Mouse (Mus musculus) lung, embryonic 15.5 days (tissue): ENCODE data around the gene Cnnm4. TPM values are rescaled to one million over a fixed set of nuclear protein-coding genes. Genes with fewer than 3 reads are reported as not detected.

Experiments used
- ATAC-seq: fragments of 200-750 bp; cut with Nextera tagmentation; 2 replicates; pipeline ENCODE4 v1.8.0; 2017; ENCODE audit warnings: moderate number of reproducible peaks, borderline replicate concordance; ENCODE audit not compliant: low FRiP score, low TSS enrichment; ENCODE audit errors: extremely low read depth
- H3K27ac ChIP-seq: fragments of 300-500 bp; sonication (generic); 2 replicates; pipeline ENCODE4 v1.5.1; 2015; ENCODE audit warnings: moderate library complexity, mild to moderate bottlenecking, inconsistent platforms
- H3K27me3 ChIP-seq: fragments of 300-500 bp; sonication (generic); 2 replicates; pipeline ENCODE4 v1.6.1; 2015; ENCODE audit warnings: inconsistent platforms
- H3K36me3 ChIP-seq: fragments of 300-500 bp; sonication (generic); 2 replicates; pipeline ENCODE4 v1.6.1; 2015; ENCODE audit warnings: inconsistent platforms
- H3K4me1 ChIP-seq: fragments of 300-500 bp; sonication (generic); 2 replicates; pipeline ENCODE4 v1.6.1; 2015; ENCODE audit warnings: inconsistent platforms
- H3K4me2 ChIP-seq: fragments of 300-500 bp; sonication (generic); 2 replicates; pipeline ENCODE4 v1.6.1; 2015; ENCODE audit warnings: inconsistent platforms, mild to moderate bottlenecking, moderate library complexity
- H3K4me3 ChIP-seq: fragments of 300-500 bp; sonication (generic); 2 replicates; pipeline ENCODE4 v1.5.1; 2015; ENCODE audit warnings: mild to moderate bottlenecking, inconsistent platforms
- H3K9ac ChIP-seq: fragments of 300-500 bp; sonication (generic); 2 replicates; pipeline ENCODE4 v1.6.1; 2015; ENCODE audit warnings: inconsistent platforms
- H3K9me3 ChIP-seq: fragments of 300-500 bp; sonication (generic); 2 replicates; pipeline ENCODE4 v1.6.1; 2016; ENCODE audit warnings: inconsistent platforms
- WGBS: fragments of 180-500 bp; shearing (Covaris S2); methylation state at CpG from one replicate; pipeline ENCODE4 v1.1.7; 2015; 5-methylcytosine and 5-hydroxymethylcytosine counted together
- polyA plus RNA-seq: library from polyadenylated mRNA; unstranded; fragments of >200 nt; fragmentation: Nextera tagmentation; extraction: Ambion mirVana; gene quantifications from 2 replicates; pipeline ENCODE4 v1.2.1, GENCODE M21; 2015

The Cnnm4 gene
- polyA plus RNA-seq, 1 experiment from 2014 or later, result 12.5 TPM

- Histone ChIP-seq H3K36me3 (no peaks in the 10 kb centered on the region), H3K4me2 (peak overlapping the region; percentile 86), H3K4me3 (no peak overlapping the region), H3K4me1 (peaks cover 62% of the 10 kb centered on the region), H3K9me3 (no peaks in the 10 kb centered on the region), H3K27me3 (no peaks in the 10 kb centered on the region), H3K27ac (peak overlapping the region; percentile 25; the same call in 1 of the 2 replicates), H3K9ac (0 out of 2 replicates have a peak overlapping the region, but pooled peaks have one; percentile 1)
- 40% methylated on average over 8 of the region's 8 CpGs for WGBS
- ATAC-seq, result no peak
These were observed 4.2 kb downstream of the Cnnm4 start for GRCm38 (mm10) chr1:36475480-36476110.

GRCm38 (mm10) chr1:36476426-36476825 is 5.0 kb downstream of the Cnnm4 start:
- Histone ChIP-seq H3K4me1 (peaks cover 58% of the 10 kb centered on the region), H3K4me2 (no peak overlapping the region), H3K27me3 (no peaks in the 10 kb centered on the region), H3K9me3 (no peaks in the 10 kb centered on the region), H3K36me3 (no peaks in the 10 kb centered on the region), H3K4me3 (no peak overlapping the region), H3K27ac (no peak overlapping the region), H3K9ac (no peak overlapping the region)
- no peak for ATAC-seq
- 61% methylated on average over 7 of the region's 7 CpGs for WGBS

GRCm38 (mm10) chr1:36478343-36478795 is 6.9 kb downstream of the Cnnm4 start:
- H3K9ac ChIP-seq, result no peak overlapping the region
- WGBS, result 40% methylated on average over 2 of the region's 2 CpGs
- no peaks in the 10 kb centered on the region for H3K27me3 ChIP-seq
- H3K27ac ChIP-seq, result no peak overlapping the region
- no peaks in the 10 kb centered on the region for H3K9me3 ChIP-seq
- no peak for ATAC-seq
- no peak overlapping the region for H3K4me2 ChIP-seq
- H3K4me3 ChIP-seq, result no peak overlapping the region
- H3K4me1 ChIP-seq, result peaks cover 41% of the 10 kb centered on the region
- H3K36me3 ChIP-seq, result no peaks in the 10 kb centered on the region

GRCm38 (mm10) chr1:36479903-36480899 is 8.8 kb downstream of the Cnnm4 start:
- WGBS, result 78% methylated on average over 12 of the region's 12 CpGs
- ATAC-seq, result no peak
- H3K9me3 ChIP-seq, result no peaks in the 10 kb centered on the region
- peaks cover 23% of the 10 kb centered on the region for H3K4me1 ChIP-seq
- H3K4me3 ChIP-seq, result no peak overlapping the region
- H3K36me3 ChIP-seq, result no peaks in the 10 kb centered on the region
- no peak overlapping the region for H3K9ac ChIP-seq
- H3K4me2 ChIP-seq, result no peak overlapping the region
- no peak overlapping the region for H3K27ac ChIP-seq
- H3K27me3 ChIP-seq, result no peaks in the 10 kb centered on the region

- H3K4me2 ChIP-seq, result no peak overlapping the region
- H3K9ac ChIP-seq, result no peak overlapping the region
- no peaks in the 10 kb centered on the region for H3K36me3 ChIP-seq
- H3K27ac ChIP-seq, result no peak overlapping the region
- H3K4me1 ChIP-seq, result no peaks in the 10 kb centered on the region
- no peaks in the 10 kb centered on the region for H3K27me3 ChIP-seq
- H3K9me3 ChIP-seq, result no peaks in the 10 kb centered on the region
- no peak overlapping the region for H3K4me3 ChIP-seq
- WGBS, result 67% methylated on average over 4 of the region's 4 CpGs
- no peak for ATAC-seq
These were observed 12.4 kb downstream of the Cnnm4 start for GRCm38 (mm10) chr1:36483825-36484224.

- no peaks in the 10 kb centered on the region for H3K4me1 ChIP-seq
- 55% methylated on average over 7 of the region's 7 CpGs for WGBS
- H3K9ac ChIP-seq, result no peak overlapping the region
- H3K27ac ChIP-seq, result no peak overlapping the region
- no peaks in the 10 kb centered on the region for H3K27me3 ChIP-seq
- H3K4me2 ChIP-seq, result no peak overlapping the region
- no peaks in the 10 kb centered on the region for H3K36me3 ChIP-seq
- no peaks in the 10 kb centered on the region for H3K9me3 ChIP-seq
- ATAC-seq, result no peak
- no peak overlapping the region for H3K4me3 ChIP-seq
These were observed 13.7 kb downstream of the Cnnm4 start for GRCm38 (mm10) chr1:36485080-36485479.

- Histone ChIP-seq H3K4me1 (0 out of 2 replicates have a peak, but pooled peaks cover under 1% of the 10 kb centered on the region), H3K9me3 (no peaks in the 10 kb centered on the region), H3K9ac (no peak overlapping the region), H3K4me3 (no peak overlapping the region), H3K4me2 (no peak overlapping the region), H3K36me3 (no peaks in the 10 kb centered on the region), H3K27me3 (no peaks in the 10 kb centered on the region), H3K27ac (no peak overlapping the region)
- ATAC-seq, result no peak
- WGBS, result 79% methylated on average over 9 of the region's 9 CpGs
These were observed 15.7 kb downstream of the Cnnm4 start for GRCm38 (mm10) chr1:36487111-36487510.

- Histone ChIP-seq H3K27ac (no peak overlapping the region), H3K4me3 (no peak overlapping the region), H3K4me2 (no peak overlapping the region), H3K36me3 (no peaks in the 10 kb centered on the region), H3K4me1 (peaks cover 7% of the 10 kb centered on the region; the same call in 1 of the 2 replicates), H3K27me3 (no peaks in the 10 kb centered on the region), H3K9me3 (no peaks in the 10 kb centered on the region), H3K9ac (no peak overlapping the region)
- 77% methylated on average over 6 of the region's 6 CpGs for WGBS
- ATAC-seq, result no peak
These were observed 18.2 kb downstream of the Cnnm4 start for GRCm38 (mm10) chr1:36489661-36490060.

- Histone ChIP-seq H3K9me3 (no peaks in the 10 kb centered on the region), H3K4me2 (no peak overlapping the region), H3K9ac (no peak overlapping the region), H3K27me3 (no peaks in the 10 kb centered on the region), H3K36me3 (no peaks in the 10 kb centered on the region), H3K4me1 (peaks cover 7% of the 10 kb centered on the region; the same call in 1 of the 2 replicates), H3K4me3 (no peak overlapping the region), H3K27ac (no peak overlapping the region)
- WGBS, result 31% methylated on average over 9 of the region's 9 CpGs
- peak; percentile 79; the same call in 1 of the 2 replicates for ATAC-seq
These were observed 21.2 kb downstream of the Cnnm4 start for GRCm38 (mm10) chr1:36492416-36493139.

- WGBS, result 68% methylated on average over 6 of the region's 6 CpGs
- ATAC-seq, result no peak
These were observed 21.9 kb downstream of the Cnnm4 start for GRCm38 (mm10) chr1:36493299-36493698.

GRCm38 (mm10) chr1:36496719-36497118 is 25.3 kb downstream of the Cnnm4 start:
- peaks cover 7% of the 10 kb centered on the region; the same call in 1 of the 2 replicates for H3K4me1 ChIP-seq
- no peaks in the 10 kb centered on the region for H3K9me3 ChIP-seq
- H3K9ac ChIP-seq, result no peak overlapping the region
- no peak overlapping the region for H3K4me3 ChIP-seq
- 42% methylated on average over 2 of the region's 2 CpGs for WGBS
- H3K27me3 ChIP-seq, result no peaks in the 10 kb centered on the region
- no peak for ATAC-seq
- no peak overlapping the region for H3K27ac ChIP-seq
- no peak overlapping the region for H3K4me2 ChIP-seq
- H3K36me3 ChIP-seq, result 0 out of 2 replicates have a peak, but pooled peaks cover 2% of the 10 kb centered on the region

More at GRCm38 (mm10) chr1:36493299-36493698, 21.9 kb downstream of the Cnnm4 start:
- no peaks in the 10 kb centered on the region for H3K9me3 ChIP-seq
- H3K4me1 ChIP-seq, result peaks cover 7% of the 10 kb centered on the region; the same call in 1 of the 2 replicates
- 0 out of 2 replicates have a peak, but pooled peaks cover under 1% of the 10 kb centered on the region for H3K36me3 ChIP-seq
- no peak overlapping the region for H3K4me2 ChIP-seq
- H3K27ac ChIP-seq, result no peak overlapping the region
- H3K4me3 ChIP-seq, result no peak overlapping the region
- H3K9ac ChIP-seq, result no peak overlapping the region
- H3K27me3 ChIP-seq, result no peaks in the 10 kb centered on the region
